Mouse (Mus musculus) heart, adult 8-10 months (tissue): ENCODE results near the gene Vegfa. TPM values are rescaled to one million over a fixed set of nuclear protein-coding genes. Genes with fewer than 3 reads are reported as not detected.

ENCODE experiments used
- DNase-seq: peaks from one replicate; pipeline ENCODE4 v3.0.0; 2022; ENCODE audit warnings: low spot score
- total RNA-seq, 4 experiments: library from RNA; stranded (reverse); gene quantifications; 2 replicates each; pipeline ENCODE4 v1.2.4; 2022

The Vegfa gene
- total RNA-seq, 4 experiments from 2014 or later: 195 to 267 (median 235) TPM

DNA sequence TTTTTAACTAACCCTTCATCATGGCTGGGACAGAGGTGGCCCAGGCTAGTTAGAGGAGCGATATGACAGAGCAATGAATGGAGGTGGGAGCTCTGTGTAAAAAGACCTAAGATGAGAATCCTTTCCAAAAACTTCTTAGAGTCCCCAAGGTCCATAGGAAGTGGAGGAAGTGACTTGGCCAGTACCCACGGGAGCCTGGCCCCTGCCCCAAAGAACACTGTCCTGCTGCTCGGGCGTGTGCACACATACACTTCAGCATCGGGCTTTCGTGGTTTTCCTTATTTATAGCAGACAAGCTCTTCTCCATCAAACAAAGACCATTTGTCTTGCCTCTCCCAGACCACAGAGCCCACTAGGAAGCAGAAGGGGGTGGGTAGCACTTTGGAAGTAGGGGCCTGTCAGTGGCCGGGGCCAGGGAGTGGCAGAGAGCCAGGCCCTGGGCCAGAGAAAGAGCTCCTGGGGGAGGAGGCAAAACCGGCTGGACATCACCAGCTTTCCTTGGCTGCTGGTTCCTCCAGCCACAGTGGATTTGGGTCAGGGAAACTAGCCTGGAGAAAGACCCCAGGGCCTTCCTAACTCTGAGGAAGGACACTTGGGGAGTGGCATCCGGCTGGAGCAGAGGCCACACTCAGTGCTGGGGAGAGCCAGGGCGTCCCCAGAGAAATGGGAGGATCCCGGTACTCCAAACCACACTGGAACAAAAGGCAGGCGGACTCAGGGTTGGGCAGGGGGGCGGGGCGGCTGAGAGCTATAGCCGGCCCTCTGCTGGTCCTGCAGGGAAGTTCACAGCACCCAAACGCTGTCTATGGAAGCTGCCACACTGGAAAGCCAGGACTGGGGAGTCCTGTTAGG lies 4.9 kb downstream of the Vegfa start:
- peak; percentile 85 for DNase-seq

DNA sequence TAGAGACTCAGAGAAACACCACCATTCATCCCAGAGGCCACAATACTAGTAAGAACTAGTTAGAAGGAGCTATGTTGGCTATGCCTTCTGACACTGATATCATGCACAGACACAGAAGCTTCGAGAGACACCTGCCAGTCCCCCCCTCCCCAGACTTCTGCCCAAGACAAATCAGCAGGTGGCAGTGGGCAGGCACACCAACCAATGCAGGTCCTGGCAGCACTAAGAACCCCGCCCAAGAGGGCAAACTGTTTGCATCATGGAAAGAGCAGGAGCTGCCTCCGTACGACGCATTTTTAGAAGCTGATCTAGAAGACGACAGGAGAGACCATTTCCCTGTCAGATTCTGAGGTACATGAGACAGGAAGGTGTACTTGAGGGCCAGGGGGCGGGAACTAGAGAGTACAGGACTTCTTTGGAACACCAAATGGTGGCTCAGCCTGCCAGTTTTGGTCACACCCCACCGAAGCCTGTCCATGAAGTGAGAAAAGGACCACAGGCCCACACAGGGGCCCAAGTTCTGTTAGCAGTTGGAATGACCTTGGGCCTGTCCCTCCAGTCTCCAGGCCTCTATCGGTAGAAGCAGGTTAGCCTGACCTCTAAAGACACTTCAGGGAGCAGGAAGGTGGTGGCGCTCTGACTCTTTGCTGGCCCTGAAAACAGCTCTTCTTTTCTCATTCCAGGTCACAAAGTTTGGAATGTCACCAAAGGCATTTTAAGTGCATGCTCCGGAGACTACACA lies 6.1 kb downstream of the Vegfa start:
- DNase-seq: no peak

DNA sequence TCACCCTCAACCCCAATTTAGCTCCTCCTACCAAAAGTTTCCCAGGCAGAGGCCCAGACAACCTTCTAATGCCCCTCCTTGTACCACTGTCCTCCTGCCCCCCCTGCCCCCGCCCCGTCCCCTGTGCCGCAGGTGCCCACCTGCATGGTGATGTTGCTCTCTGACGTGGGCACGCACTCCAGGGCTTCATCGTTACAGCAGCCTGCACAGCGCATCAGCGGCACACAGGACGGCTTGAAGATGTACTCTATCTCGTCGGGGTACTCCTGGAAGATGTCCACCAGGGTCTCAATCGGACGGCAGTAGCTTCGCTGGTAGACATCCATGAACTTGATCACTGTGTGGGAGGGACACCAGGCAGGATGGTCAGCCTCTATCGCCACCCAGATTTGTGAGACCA lies 7.0 kb downstream of the Vegfa start:
- DNase-seq: no peak

DNA sequence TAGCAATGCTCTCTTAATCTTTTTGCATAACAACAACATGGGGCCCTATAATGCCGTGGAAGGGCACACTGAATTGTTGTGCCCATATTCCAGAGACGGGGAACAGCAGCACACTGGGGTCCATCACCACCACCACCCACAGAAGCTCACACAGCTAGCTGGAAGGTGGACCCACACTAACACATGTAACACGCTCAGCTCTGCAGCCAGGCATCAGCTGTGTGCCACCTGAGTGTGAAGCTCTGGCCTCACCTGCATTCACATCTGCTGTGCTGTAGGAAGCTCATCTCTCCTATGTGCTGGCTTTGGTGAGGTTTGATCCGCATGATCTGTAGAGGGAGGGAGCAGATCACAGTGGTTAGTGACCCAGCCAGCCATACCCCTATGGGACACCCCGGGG lies 8.0 kb downstream of the Vegfa start:
- no peak for DNase-seq

GRCm38 (mm10) chr17:46023572-46023971 lies 8.6 kb downstream of the Vegfa start:
- no peak for DNase-seq

DNA sequence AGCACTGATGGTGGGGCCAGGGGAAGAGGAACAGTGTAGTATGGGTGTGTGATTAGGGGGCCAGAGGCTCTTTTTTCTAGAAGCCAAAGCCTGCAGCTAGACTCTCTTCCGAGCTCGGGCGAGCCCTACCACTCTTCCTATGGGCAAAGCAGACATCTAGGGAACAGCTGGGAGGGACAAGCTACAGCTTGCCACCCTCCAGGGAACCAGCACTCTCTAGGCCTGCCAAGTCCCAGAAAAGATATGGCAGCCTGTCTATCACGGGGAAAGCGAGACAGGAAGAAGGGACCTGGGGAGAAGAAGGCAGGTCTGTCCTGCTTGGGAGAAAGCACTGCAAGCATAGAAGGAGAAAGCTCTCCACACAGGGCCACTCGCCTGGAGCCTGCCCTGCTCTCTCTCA lies 9.2 kb downstream of the Vegfa start:
- DNase-seq: no peak

- DNase-seq: no peak
Measured at GRCm38 (mm10) chr17:46022427-46022826, 9.7 kb downstream of the Vegfa start.

DNA sequence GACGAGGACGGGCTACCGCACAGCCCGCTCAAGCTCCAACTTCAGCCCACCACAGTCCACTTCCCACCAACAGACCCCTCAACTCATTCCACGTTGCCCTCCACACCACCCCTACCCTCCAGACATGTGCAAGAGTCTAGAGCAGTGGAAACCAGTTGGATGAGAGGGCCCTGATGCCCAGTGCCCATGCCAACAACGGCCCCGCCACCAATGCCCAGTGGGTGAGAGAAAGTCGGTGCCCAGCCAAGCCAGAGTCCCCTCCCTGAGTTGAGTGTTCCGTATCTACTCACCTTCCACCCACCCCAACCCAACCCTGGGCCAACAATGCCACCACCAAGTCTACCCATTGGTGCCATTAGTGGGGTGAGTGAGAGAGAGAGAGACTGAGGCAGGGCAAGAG lies 10.4 kb downstream of the Vegfa start:
- DNase-seq: no peak

GRCm38 (mm10) chr17:46021173-46021572 lies 11.0 kb downstream of the Vegfa start:
- DNase-seq: no peak

GRCm38 (mm10) chr17:46020579-46020978 lies 11.6 kb downstream of the Vegfa start:
- DNase-seq: no peak

DNA sequence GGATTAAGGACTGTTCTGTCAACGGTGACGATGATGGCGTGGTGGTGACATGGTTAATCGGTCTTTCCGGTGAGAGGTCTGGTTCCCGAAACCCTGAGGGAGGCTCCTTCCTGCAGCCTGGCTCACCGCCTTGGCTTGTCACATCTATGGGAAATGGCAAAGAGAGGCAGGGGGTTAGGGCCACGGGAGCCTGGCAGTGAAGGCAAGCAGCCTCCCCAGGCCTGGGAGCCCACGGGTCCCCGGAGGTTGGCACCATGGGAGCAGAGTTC lies 13.5 kb downstream of the Vegfa start:
- DNase-seq: no peak

DNA sequence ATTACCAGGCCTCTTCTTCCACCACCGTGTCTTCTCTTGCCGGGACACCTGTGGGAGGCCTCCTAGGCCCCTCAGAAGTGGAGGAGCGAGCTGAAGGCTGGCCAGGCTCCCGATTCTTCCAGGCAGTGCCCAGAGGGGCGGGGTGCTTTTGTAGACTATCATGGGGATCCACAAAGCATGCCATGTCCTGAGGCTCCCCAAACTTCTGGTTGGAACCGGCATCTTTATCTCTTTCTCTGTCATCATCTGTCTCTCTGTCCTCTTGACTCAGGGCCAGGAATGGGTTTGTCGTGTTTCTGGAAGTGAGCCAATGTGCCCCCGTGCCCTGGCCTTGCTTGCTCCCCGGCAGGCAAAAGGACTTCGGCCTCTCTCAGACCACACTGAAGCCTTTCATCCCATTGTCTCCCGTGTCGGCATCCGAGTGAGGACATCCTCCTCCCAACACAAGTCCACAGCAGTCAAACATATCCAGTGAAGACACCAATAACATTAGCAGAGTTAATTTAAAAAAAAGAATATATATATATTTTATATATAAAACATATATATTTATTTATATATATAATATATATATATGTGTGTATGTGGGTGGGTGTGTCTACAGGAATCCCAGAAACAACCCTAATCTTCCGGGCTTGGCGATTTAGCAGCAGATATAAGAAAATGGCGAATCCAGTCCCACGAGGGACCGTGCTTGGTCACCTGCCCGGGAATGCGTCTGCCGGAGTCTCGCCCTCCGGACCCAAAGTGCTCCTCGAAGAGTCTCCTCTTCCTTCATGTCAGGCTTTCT lies 14.0 kb downstream of the Vegfa start:
- DNase-seq: no peak

DNA sequence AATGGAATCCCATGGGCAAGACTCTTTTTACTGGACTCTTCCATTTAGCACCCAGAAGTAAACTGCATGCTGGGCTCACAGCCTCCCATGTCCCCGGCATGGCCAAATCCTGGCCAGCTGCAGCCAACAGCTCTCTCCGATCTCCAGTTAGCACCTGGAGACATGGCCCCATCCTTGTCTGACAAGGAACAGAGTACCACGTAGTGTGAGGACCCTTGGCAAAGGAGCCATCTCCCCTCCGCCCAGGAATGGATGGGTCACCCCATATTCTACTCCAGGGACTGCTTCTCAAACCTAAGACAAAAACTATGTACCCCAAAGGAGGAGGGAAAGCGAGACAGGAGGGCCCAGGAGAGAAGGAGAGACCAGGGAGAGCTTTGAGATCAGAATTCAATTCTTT lies 15.6 kb downstream of the Vegfa start:
- no peak for DNase-seq

GRCm38 (mm10) chr17:46015967-46016366 lies 16.2 kb downstream of the Vegfa start:
- no peak for DNase-seq

DNA sequence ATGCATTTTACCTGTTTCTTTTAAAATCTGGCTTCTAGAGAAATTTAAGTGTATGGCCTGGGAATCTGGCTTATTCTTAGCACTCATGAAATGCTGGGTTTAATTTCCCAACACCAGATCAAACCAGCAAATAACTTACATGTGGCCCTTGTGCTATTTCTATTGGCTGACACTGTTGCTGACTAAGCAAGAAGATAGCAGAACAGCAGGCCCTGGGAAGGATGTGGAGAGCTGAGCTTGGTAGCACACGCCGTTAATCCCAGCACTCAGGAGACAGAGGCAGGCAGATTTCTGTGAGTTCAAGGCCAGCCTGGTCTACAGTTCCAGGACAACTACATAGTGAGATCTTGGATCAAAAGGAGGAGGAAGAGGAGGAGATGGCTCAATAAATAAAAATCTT lies 17.2 kb downstream of the Vegfa start:
- DNase-seq: no peak

- DNase-seq: no peak
Measured at GRCm38 (mm10) chr17:46013549-46013948, 18.6 kb downstream of the Vegfa start.

GRCm38 (mm10) chr17:46012211-46012610 lies 20.0 kb downstream of the Vegfa start:
- DNase-seq: no peak

GRCm38 (mm10) chr17:46010462-46010861 lies 21.7 kb downstream of the Vegfa start:
- no peak for DNase-seq

- peak; percentile 46 for DNase-seq
Measured at GRCm38 (mm10) chr17:46009182-46009581, 23.0 kb downstream of the Vegfa start.

DNA sequence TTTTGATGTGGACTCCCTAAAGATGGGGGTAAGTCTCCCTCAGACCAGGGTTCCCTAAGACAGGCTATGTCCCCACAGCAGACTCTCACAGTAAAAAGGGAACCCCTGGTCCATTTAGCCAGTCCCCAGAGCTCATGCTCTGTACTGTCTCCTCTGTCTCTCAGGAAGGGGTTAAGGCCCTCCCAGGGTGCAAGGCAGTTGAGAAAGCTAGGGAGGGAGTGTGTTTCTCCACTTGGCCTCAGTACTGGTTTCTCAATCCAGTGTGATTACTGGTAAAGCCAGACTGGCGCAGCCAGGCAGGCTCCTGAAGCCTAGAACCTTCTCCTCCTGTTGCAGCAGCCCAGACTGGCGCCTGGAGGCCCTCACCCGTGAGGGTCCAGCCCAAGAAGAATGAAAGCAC lies 26.7 kb downstream of the Vegfa start:
- DNase-seq: no peak

DNA sequence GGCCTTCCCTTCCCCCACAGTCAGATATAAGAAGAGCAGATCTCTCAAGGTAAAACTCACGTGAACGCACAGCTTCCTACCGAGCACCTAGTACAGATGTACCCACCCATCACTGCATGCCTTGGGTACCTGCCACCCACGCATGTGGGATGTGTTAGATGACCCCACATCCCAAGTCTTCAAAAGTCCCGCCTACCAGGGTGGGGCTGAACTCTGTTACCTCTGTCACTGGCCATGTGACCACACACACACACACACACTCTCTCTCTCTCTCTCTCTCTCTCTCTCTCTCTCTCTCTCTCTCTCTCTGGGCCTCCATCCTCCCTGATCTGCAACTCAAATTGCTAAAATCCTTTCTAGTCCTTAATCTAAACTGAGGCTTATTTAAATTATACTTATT lies 27.7 kb downstream of the Vegfa start:
- DNase-seq: no peak

DNA sequence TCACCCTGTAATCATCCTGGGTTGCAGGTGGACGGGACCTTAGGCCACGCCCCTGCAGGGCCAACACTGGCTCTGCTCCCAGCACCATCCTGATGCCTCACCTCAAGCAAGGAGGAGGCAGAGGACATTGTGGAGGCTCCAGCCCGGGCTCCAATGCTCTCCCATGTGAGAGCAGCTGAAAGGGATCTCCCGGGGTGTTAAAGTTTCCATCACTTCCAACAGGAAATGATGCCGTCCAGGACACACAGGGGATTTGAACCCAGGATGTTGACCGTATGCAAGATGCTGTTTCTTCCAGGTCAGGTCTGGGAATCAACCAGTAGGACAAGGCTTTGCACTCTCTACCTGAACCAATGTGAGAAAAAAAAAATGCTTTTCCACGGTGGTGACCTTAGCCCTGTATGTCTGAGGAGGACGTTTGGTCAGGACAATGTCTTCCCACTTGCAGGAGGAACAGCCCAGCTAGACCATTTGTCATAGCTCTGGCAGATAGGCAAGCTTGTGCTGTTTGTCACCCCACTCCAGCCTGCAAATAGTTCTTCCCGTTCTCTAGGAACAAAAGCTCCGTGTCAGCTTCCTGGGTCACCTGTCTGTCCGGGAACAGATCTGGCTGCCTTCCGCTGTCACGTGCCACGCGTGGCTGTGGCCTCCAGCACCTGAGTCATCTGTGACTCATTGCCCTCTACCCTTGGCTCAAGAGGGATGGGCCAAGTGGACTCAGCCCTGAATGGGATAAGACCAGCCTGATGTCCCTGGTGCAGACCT lies 28.3 kb downstream of the Vegfa start:
- no peak for DNase-seq
